Mouse (Mus musculus): ENCODE measurements at regions not wholly inside any gene's neighbourhood (a gene's known extent, or its start where the extent isn't known, plus 50 kb on each side); places are given as distances from the start of the nearest gene placed in this dataset.
"Not testable (repeated sequence)": the region's sequence is repeated elsewhere in the genome, so short reads cannot be mapped to it uniquely, and the experiment has no call there.

- DNase-seq; intact Hi-C loops (cut with DNase I): not testable (repeated sequence)
Measured at GRCm38 (mm10) chr12:115262431-115262830, 785.1 kb upstream of the Zfp386 start.

- DNase-seq; intact Hi-C loops (cut with DNase I): not testable (repeated sequence)
Measured at GRCm38 (mm10) chr12:115276749-115277148, 770.8 kb upstream of the Zfp386 start.

GRCm38 (mm10) chr12:115293772-115294171 is 753.8 kb upstream of the Zfp386 start:
- DNase-seq; intact Hi-C loops (cut with DNase I): not testable (repeated sequence)

- DNase-seq: not testable (repeated sequence)
Measured at GRCm38 (mm10) chr12:115298041-115298440, 749.5 kb upstream of the Zfp386 start.

GRCm38 (mm10) chr12:115311956-115312355 is 735.6 kb upstream of the Zfp386 start:
- intact Hi-C loops (cut with DNase I): no loop called here
- no peak for DNase-seq

More at GRCm38 (mm10) chr12:115298041-115298440, 749.5 kb upstream of the Zfp386 start:
- intact Hi-C loops (cut with DNase I): not testable (repeated sequence)

- intact Hi-C loops (cut with DNase I): not testable (repeated sequence)
Measured at GRCm38 (mm10) chr12:115312604-115313003, 734.9 kb upstream of the Zfp386 start.

GRCm38 (mm10) chr12:115320641-115321040 is 726.9 kb upstream of the Zfp386 start:
- intact Hi-C loops (cut with DNase I); DNase-seq: not testable (repeated sequence)

More at GRCm38 (mm10) chr12:115312604-115313003, 734.9 kb upstream of the Zfp386 start:
- not testable (repeated sequence) for DNase-seq

GRCm38 (mm10) chr12:115328439-115328838 is 719.1 kb upstream of the Zfp386 start:
- intact Hi-C loops (cut with DNase I): no loop called here
- DNase-seq: no peak

GRCm38 (mm10) chr12:115334770-115335169 is 712.8 kb upstream of the Zfp386 start:
- intact Hi-C loops (cut with DNase I); DNase-seq: not testable (repeated sequence)

GRCm38 (mm10) chr12:115336594-115336993 is 710.9 kb upstream of the Zfp386 start:
- DNase-seq: no peak
- intact Hi-C loops (cut with DNase I): no loop called here

GRCm38 (mm10) chr12:115346112-115346511 is 701.4 kb upstream of the Zfp386 start:
- DNase-seq; intact Hi-C loops (cut with DNase I): not testable (repeated sequence)

- intact Hi-C loops (cut with DNase I): not testable (repeated sequence)
Measured at GRCm38 (mm10) chr12:115359050-115359449, 688.5 kb upstream of the Zfp386 start.

GRCm38 (mm10) chr12:115365628-115366027 is 681.9 kb upstream of the Zfp386 start:
- DNase-seq; intact Hi-C loops (cut with DNase I): not testable (repeated sequence)

More at GRCm38 (mm10) chr12:115359050-115359449, 688.5 kb upstream of the Zfp386 start:
- DNase-seq: not testable (repeated sequence)

GRCm38 (mm10) chr12:115371784-115372183 is 675.7 kb upstream of the Zfp386 start:
- intact Hi-C loops (cut with DNase I): not testable (repeated sequence)

GRCm38 (mm10) chr12:115373056-115373455 is 674.5 kb upstream of the Zfp386 start:
- intact Hi-C loops (cut with DNase I); DNase-seq: not testable (repeated sequence)

More at GRCm38 (mm10) chr12:115371784-115372183, 675.7 kb upstream of the Zfp386 start:
- DNase-seq: not testable (repeated sequence)

- intact Hi-C loops (cut with DNase I); DNase-seq: not testable (repeated sequence)
Measured at GRCm38 (mm10) chr12:115386479-115386878, 661.0 kb upstream of the Zfp386 start.

GRCm38 (mm10) chr12:115404116-115404515 is 643.4 kb upstream of the Zfp386 start:
- DNase-seq: no peak
- intact Hi-C loops (cut with DNase I): no loop called here

- DNase-seq: no peak
- intact Hi-C loops (cut with DNase I): no loop called here
Measured at GRCm38 (mm10) chr12:115404657-115405056, 642.9 kb upstream of the Zfp386 start.

GRCm38 (mm10) chr12:115446247-115446646 is 601.3 kb upstream of the Zfp386 start:
- DNase-seq; intact Hi-C loops (cut with DNase I): not testable (repeated sequence)

GRCm38 (mm10) chr12:115452626-115453025 is 594.9 kb upstream of the Zfp386 start:
- intact Hi-C loops (cut with DNase I); DNase-seq: not testable (repeated sequence)

- not testable (repeated sequence) for DNase-seq
Measured at GRCm38 (mm10) chr12:115464777-115465176, 582.7 kb upstream of the Zfp386 start.

GRCm38 (mm10) chr12:115468015-115468414 is 579.5 kb upstream of the Zfp386 start:
- DNase-seq; intact Hi-C loops (cut with DNase I): not testable (repeated sequence)

More at GRCm38 (mm10) chr12:115464777-115465176, 582.7 kb upstream of the Zfp386 start:
- intact Hi-C loops (cut with DNase I): not testable (repeated sequence)
